Mouse (Mus musculus): ENCODE measurements around the gene Rpl22.

Gene Rpl22

DNA sequence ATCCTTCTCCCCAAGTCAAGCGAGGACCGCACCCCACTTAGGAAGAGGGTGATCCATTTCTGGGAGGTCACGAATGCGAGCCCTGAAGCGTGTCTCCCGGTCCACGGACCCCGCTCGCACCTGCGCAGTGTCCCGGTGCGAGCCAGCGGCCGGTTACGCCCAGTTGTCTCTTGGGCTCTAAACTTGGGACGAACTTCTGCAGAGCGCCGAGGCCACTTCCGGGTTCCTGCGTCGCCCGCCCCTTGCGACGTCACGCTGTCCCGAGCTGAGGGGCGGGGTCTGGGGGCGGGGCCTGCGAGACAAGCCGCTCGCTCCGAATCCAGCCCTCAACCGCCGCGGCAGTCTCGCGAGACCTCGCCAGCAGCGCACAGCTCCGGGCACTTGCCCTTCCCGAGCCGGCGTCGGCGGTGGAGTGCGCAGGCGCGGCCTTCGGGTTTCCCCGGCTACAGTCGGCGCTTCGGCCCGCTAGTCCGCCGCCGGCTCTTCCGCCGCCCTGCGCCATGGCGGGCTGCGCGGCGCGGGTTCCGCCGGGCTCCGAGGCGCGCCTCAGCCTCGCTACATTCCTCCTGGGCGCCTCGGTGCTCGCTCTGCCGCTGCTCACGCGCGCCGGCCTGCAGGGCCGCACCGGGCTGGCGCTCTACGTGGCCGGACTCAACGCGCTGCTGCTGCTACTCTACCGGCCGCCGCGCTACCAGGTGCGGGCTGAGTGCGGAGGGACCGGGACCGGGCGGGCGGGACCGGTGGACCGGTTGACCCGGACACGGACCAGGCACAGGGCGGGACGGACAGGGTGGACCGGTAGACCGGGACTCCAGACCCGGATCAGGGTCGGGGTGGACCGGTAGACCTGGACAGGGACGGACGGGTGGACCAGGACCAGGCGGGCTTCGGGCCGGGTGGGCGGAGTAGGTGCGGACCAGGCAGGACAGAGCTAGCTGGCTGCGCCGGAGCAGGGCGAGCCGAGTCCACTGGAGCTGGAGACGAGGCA is 28.4 kb upstream of the Rpl22 start, which contains the start of gene Icmt:
Gene Icmt, plus strand, starts transcription at position 354 of the 988 bp plus-strand sequence.
- DNase-seq (ENCODE audit: low spot score): peak; percentile 100

- no peak for DNase-seq (ENCODE audit: low spot score)
Measured at GRCm38 (mm10) chr4:152298836-152299235, 26.7 kb upstream of the Rpl22 start.

DNA sequence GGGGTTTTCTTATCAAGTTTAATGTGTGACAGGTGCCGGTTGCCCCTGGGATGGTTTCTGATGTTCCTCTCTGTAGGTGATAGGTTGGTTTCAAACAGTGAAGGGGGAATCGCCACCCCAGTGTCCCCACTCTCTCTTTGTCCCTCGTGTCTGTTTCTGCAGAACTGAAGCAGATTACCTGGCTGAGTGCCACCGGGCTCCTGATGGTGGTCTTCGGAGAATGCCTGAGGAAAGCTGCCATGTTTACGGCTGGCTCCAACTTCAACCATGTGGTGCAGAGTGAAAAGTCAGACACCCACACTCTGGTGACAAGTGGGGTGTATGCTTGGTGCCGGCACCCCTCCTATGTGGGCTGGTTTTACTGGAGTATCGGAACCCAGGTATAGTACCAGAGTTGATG is 25.2 kb upstream of the Rpl22 start:
- no peak for DNase-seq (ENCODE audit: low spot score)

GRCm38 (mm10) chr4:152302012-152302411 is 23.5 kb upstream of the Rpl22 start:
- DNase-seq (ENCODE audit: low spot score): no peak

- DNase-seq (ENCODE audit: low spot score): no peak
Measured at GRCm38 (mm10) chr4:152303172-152303571, 22.4 kb upstream of the Rpl22 start.

- no peak for DNase-seq (ENCODE audit: low spot score)
Measured at GRCm38 (mm10) chr4:152304685-152305084, 20.9 kb upstream of the Rpl22 start.

GRCm38 (mm10) chr4:152305991-152306390 is 19.6 kb upstream of the Rpl22 start:
- no peak for DNase-seq (ENCODE audit: low spot score)

DNA sequence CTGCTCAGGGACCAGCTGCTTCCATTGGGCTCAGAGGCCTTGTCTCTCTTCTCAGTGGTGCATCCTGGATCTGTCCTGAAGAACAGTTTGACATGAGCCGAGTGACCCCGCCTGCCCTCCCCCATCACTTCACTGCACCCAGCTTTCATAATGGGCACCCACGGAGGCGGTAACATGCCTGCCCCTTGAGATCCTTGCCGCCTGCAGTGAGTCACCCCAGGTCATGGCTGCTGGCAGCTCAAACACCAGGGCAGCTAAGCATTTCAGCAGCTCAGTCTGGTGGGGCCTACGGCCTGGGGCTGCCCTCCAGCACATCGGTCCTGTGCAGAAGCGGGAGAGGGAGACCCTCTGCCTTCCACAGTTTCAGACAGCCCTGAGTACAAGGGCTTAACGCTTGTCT is 18.0 kb upstream of the Rpl22 start:
- no peak for DNase-seq (ENCODE audit: low spot score)

GRCm38 (mm10) chr4:152312186-152312585 is 13.4 kb upstream of the Rpl22 start:
- DNase-seq (ENCODE audit: low spot score): no peak

GRCm38 (mm10) chr4:152313211-152313632 is 12.3 kb upstream of the Rpl22 start:
- no peak for DNase-seq (ENCODE audit: low spot score)

DNA sequence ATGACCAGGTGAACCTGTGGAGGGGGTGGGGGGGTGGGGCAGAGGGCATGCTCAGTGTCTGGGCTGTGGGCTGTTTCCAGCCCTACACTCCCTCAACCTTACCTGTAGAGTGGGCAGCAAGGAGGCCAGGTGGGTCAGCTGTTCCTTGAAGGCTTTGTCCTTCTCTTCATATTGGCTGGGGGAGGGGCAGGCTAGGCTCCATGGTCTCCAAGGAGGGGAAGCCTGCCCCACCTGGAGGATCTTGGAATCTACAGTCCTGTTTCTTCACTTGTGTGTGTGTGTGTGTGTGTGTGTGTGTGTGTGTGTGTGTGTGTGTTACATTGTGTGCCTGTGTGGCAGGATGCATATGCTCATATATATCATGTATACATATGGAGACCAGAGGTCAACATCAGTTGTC is 11.6 kb upstream of the Rpl22 start:
- DNase-seq (ENCODE audit: low spot score): no peak

GRCm38 (mm10) chr4:152315498-152316213 is 9.9 kb upstream of the Rpl22 start:
- no peak for DNase-seq (ENCODE audit: low spot score)

GRCm38 (mm10) chr4:152317631-152318033 is 7.9 kb upstream of the Rpl22 start:
- no peak for DNase-seq (ENCODE audit: low spot score)

GRCm38 (mm10) chr4:152318517-152319234 is 6.9 kb upstream of the Rpl22 start, which contains the start of gene Rnf207:
Rnf207 (minus strand) TSS chr4:152318993.
- peak; percentile 64 for DNase-seq (ENCODE audit: low spot score)

- DNase-seq (ENCODE audit: low spot score): no peak
Measured at GRCm38 (mm10) chr4:152321464-152321863, 4.1 kb upstream of the Rpl22 start.

DNA sequence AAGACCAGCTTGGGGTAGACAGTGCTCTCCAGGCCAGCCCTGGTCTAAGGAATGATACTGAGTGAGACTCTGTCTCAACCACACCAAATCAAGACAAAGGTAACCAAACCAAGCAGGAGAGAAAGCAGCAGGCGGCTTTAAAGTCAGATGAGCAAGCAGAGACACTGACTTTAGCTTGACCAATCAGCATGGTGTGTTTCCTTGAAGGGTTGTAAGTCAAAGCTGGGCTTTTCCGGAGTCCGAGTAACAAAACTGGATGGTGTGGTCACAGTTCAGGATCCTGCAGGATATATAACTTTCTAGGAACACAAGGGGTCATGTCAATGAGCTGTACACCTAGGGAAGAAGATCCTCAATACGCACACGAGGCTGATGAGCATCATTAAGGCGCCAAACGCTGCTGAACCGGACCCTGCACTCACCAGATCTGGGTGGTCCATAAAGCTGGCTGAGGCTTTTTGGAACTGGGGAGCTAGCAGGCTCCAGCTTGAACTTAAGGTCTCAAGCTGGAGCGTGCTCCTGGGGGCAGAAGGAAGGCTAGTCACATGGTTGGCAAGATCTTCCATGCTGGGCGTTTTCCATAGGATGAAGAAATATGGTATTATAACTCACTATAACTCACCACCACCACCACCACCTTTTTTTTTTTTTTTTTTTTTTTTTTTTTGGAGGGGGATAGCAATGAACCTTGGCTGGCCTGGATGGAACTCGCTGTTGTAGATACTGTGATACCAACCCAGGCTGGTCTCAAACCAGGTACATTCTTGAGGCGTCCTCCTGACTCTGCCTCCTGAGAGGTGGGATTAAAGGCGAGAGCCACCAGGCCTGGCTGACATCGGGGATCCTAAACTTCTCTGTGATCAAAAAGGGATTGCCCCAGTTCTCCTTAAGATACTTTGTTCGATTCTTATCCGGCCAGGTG is 640 bp upstream of the Rpl22 start:
- DNase-seq (ENCODE audit: low spot score): no peak

GRCm38 (mm10) chr4:152326543-152326942 is 1.0 kb downstream of the Rpl22 start:
- DNase-seq (ENCODE audit: low spot score): no peak

GRCm38 (mm10) chr4:152328691-152329090 is 3.1 kb downstream of the Rpl22 start:
- DNase-seq (ENCODE audit: low spot score): no peak

- peak; percentile 57 for DNase-seq (ENCODE audit: low spot score)
Measured at GRCm38 (mm10) chr4:152332952-152333351, 7.4 kb downstream of the Rpl22 start.

GRCm38 (mm10) chr4:152333587-152333986 is 8.0 kb downstream of the Rpl22 start:
- no peak for DNase-seq (ENCODE audit: low spot score)

- no peak for DNase-seq (ENCODE audit: low spot score)
Measured at GRCm38 (mm10) chr4:152337772-152338171, 12.2 kb downstream of the Rpl22 start.

All from ovary, postnatal 36 days (tissue).